Mouse (Mus musculus) CD4-positive naive resting alpha-beta T cell, adult 76 days (primary cell): ENCODE results near the gene Pkm. TPM values are rescaled to one million over a fixed set of nuclear protein-coding genes. Genes with fewer than 3 reads are reported as not detected.

Source experiments
- total RNA-seq: library from RNA; stranded (reverse); gene quantifications from one replicate; pipeline ENCODE4 v1.2.4, GENCODE M21; 2023

Gene Pkm
- total RNA-seq, result 408 TPM

DNA sequence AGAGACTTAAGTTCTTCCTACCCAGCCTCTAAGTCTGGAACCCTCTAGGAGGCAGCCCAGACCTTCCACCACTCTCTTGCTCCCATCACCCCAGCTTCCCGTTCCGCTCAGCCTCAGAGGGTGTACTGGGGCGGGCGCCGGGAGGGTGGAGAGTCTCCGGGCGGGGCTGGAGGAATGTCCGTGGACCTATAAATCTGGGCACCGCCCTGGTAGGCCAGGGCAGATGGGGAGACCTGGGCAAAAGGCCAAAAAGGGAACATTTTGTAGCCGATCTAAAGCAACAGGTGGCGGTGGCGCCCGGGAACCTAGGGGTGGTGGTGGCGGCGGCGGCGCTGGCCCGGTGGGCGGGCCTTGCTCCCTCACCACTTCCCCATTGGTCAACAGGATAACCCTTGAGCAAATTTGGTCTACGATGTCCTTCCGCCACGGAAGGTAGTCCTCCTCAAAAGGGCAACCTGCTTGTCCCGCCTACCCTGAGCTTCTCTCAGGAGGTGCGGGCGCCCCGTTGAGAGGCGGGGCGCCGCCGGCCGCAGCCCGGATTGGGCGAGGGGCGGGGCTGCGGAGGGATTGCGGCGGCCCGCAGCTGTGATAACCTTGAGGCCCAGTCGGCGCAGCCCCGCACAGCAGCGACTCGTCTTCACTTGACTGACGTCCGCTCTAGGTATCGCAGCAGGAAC lies at the start of gene Pkm:
TSS of gene Pkm (plus strand) at position 411 of the 677 bp plus-strand sequence.

GRCm38 (mm10) chr9:59616622-59617306 lies 39.4 kb upstream of the Pkm start, which contains the start of gene Parp6:
Gene Parp6, plus strand, starts transcription at chr9:59617284.

GRCm38 (mm10) chr9:59679678-59680533 lies 23.7 kb downstream of the Pkm start, which contains the start of gene Gramd2:
Gene Gramd2, plus strand, starts transcription at chr9:59680144.

Other genes starting within 250 kb of the Pkm start
- gene Arih1, start 169.8 kb upstream of the Pkm start, total RNA-seq, result 222 TPM
- gene Hexa, start 116.8 kb upstream of the Pkm start, total RNA-seq, result 34.6 TPM
- not detected for gene Tmem202, start 116.5 kb upstream of the Pkm start, total RNA-seq
- not detected for gene Celf6, start 78.5 kb upstream of the Pkm start, total RNA-seq
- 65.6 TPM for gene Parp6, start 39.1 kb upstream of the Pkm start, total RNA-seq
- not detected for gene Gramd2, start 23.8 kb downstream of the Pkm start, total RNA-seq
- 1.3 TPM for gene Senp8, start 94.3 kb downstream of the Pkm start, total RNA-seq
- 16.4 TPM for gene Myo9a, start 94.5 kb downstream of the Pkm start, total RNA-seq